Mouse (Mus musculus) gastrocnemius, adult 2 months (tissue): Measurements from ENCODE around the gene Pmm1. TPM values are rescaled to one million over a fixed set of nuclear protein-coding genes. Genes with fewer than 3 reads are reported as not detected.
A peak's percentile ranks its signal among the peaks of the same experiment; 100 is the strongest.
"Not testable (repeated sequence)": the region's sequence is repeated elsewhere in the genome, so short reads cannot be mapped to it uniquely, and the experiment has no call there.

Source experiments
- DNase-seq: peaks from one replicate; pipeline ENCODE4 v3.0.0; 2022
- H3K27ac ChIP-seq: fragments of 200-600 bp; 2 replicates; pipeline ENCODE4 v1.8.1; 2022; ENCODE audit warnings: mild to moderate bottlenecking
- H3K4me3 ChIP-seq: fragments of 200-600 bp; 2 replicates; pipeline ENCODE4 v1.8.1; 2022; ENCODE audit warnings: mild to moderate bottlenecking, moderate library complexity
- CTCF ChIP-seq: fragments of 200-600 bp; IDR thresholded peaks from 2 replicates; pipeline ENCODE4 v1.8.1; 2022; ENCODE audit warnings: antibody characterized with exemption, mild to moderate bottlenecking, moderate library complexity
- intact Hi-C: fragments of 180-260 bp; cut with DNase I; formaldehyde crosslinking; loops from one replicate; pipeline ENCODE4 v1.15.1; 2025
- long read RNA-seq, 2 experiments: library from polyadenylated mRNA; stranded (forward); transcript quantifications; one replicate each; pipeline ENCODE4 v2.0.0; 2021
- total RNA-seq, 2 experiments: library from RNA; stranded (reverse); gene quantifications; 2 replicates each; pipeline ENCODE4 v1.2.3; 2021

Pmm1 gene
- total RNA-seq: 10 to 100 TPM; 16.2 to 17.2 TPM
- long read RNA-seq, experiment 1, transcript Pmm1-201 (8 exons, 1,300 nt): major isoform, 11 of 22 reads
- long read RNA-seq, experiment 1, partial matches to known transcripts: 0 of 22 reads
- long read RNA-seq, experiment 1, other reads (novel, unspliced or antisense): 11 of 22 reads
- long read RNA-seq, experiment 2, transcript Pmm1-201 (8 exons, 1,300 nt): major isoform, 23 of 41 reads
- long read RNA-seq, experiment 2, partial matches to known transcripts: 1 of 41 reads
- long read RNA-seq, experiment 2, other reads (novel, unspliced or antisense): 17 of 41 reads

DNA sequence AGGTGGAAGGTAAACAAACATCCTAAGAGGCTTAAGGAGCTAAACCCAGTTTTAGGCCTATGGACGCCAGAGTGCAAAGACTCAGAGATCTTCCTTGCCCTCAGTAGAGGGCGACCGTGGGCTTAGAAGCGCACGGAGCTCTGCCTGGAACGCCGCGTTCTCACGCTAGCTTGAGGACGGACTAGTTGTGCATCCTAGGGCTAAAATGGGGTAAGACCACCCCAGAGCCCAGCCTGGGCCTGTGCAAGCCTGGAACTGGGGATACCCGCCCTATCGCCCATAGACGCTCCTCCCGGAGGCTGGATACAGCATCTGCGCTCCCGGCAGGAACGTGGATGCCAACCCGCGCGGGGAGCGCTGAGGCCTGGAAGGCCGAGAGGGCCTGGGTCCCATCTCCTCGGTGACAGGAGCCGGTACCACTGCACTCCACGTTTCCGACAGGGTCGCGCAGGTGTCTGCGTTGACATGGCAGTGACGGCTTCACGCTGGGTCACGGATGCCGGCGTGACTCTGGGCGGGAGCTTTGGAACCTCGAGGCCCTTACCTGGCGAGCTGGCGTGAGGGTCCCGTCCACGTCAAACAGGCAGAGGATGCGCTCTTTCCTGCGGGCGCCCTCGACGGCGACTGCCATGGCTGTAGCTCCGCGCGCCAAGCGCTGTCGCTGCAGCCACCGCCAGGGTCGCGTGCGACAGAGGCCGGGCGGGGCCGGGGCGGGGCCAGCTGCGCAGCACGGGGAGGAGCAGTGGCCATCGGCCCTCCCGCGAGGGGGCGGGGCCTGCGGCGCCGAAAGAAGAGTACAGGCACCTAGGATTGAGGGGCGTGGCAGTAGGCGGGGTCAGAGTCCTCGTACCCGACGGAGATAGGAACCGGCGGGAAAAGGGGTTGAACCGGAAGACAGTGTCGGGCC is at the start of gene Pmm1:
Pmm1 (minus strand) TSS at position 760 of the 907 bp plus-strand sequence.
- peak; percentile 100 for DNase-seq
- H3K27ac ChIP-seq: peak within 1 kb of the TSS; percentile 84
- peak within 1 kb of the TSS; percentile 97 for H3K4me3 ChIP-seq
- intact Hi-C loops: loop anchor here (1.0 kb wide), 1 partner anchor 29 kb away; no protein-coding TSS in a partner anchor
- peak; percentile 79 for TF ChIP-seq CTCF

DNA sequence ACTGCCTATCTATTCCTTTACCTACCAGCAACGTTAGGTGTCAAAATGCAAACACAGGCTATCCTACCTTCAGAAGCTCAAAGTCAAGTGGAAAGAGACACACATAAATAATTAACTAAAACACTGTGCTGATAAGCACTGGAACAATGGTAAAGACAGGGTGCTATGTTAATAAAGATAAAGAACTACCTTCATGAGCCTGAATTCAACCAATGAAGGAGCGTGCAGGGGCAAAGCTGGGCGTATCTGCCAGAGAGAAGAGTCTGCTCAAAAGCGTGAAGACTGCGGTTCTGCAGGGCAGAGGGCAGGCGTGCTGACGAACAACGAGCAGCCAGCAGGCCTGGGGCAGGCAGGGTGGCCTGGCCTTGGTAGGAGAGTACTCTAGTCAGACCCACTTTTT is 43.5 kb upstream of the Pmm1 start:
- DNase-seq: no peak
- H3K4me3 ChIP-seq: no peak overlapping the region
- no peak for TF ChIP-seq CTCF
- H3K27ac ChIP-seq: no peak overlapping the region
- intact Hi-C loops: no loop called here

- TF ChIP-seq CTCF: no peak
- H3K27ac ChIP-seq: no peak overlapping the region
- no peak for DNase-seq
- no peak overlapping the region for H3K4me3 ChIP-seq
- intact Hi-C loops: loop anchor here (5.0 kb wide), 1 partner anchor 167 kb away; no protein-coding TSS in a partner anchor
Measured at GRCm38 (mm10) chr15:81993992-81994391, 33.3 kb upstream of the Pmm1 start.

- H3K27ac ChIP-seq: no peak overlapping the region
- no peak overlapping the region for H3K4me3 ChIP-seq
- intact Hi-C loops: loop anchor here (5.0 kb wide), 1 partner anchor 163 kb away; no protein-coding TSS in a partner anchor
- no peak for TF ChIP-seq CTCF
- DNase-seq: no peak
Measured at GRCm38 (mm10) chr15:81990549-81990948, 29.8 kb upstream of the Pmm1 start.

DNA sequence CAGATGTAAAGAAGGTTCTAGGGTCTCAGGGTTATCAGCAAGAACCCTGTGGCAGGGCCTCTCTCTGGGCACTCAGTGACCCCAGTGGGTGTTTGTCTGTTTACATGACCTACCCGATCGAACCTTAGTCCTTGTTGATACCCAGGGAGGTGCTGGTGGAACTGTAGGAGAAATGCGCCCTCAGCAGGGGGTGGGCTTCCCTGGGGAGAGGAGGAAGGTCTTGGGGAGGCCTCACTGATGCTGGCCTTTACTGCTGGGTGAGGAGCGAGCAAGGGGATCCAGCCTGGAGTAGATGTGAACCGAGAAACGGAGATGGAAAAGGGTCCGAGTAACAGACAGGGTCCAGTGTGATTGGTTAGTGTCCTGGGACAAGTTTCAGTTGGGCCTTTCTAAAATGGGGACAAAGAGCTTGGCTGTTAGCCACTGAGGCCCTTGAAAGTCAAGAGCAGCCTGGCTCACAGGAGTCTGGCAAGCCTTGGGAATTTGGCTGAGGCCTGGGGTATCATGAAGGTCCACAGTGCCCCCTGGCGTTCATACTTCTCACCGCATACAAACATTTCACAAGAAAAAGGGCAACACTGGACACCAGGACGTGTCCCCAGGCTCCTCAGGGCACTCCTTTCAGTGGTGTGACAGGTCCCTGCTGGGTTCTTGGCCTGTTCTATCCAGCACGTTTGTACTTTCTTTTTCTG is 28.8 kb upstream of the Pmm1 start:
- TF ChIP-seq CTCF: peak; percentile 87
- no peak overlapping the region for H3K4me3 ChIP-seq
- peak; percentile 91 for DNase-seq
- peak overlapping the region; percentile 61 for H3K27ac ChIP-seq
- intact Hi-C loops: loop anchor here (1.0 to 5.0 kb wide), 2 partner anchors 29 to 162 kb away; partner anchors contain the start of gene Pmm1

DNA sequence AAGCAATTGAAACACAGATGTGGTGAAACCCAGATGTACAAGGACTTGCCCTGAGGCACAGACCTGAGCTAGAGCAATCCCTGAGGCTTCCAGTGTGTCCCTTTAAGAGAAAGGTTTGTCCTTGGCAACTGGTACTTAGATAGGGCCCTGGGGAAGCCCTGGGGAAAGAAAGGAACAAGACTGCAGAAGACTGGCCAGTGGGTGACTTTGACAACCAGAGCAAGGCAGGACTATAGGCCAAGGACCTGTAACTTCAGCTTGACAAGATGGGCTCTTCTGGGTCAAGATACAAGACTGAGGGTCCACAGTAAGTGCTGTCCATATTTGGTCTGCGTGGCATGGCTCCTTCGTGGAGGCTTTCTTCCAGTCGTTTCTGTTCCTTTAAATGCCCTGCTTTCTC is 26.9 kb upstream of the Pmm1 start, which contains the start of gene Xrcc6:
Xrcc6 (plus strand) TSS at position 190 of the 400 bp plus-strand sequence.
- intact Hi-C loops: no loop called here
- Histone ChIP-seq H3K27ac (no peak within 1 kb of the TSS), H3K4me3 (no peak within 1 kb of the TSS)
- no peak for TF ChIP-seq CTCF
- DNase-seq: no peak

GRCm38 (mm10) chr15:81985267-81986161 is 24.8 kb upstream of the Pmm1 start:
- H3K4me3 ChIP-seq: no peak overlapping the region
- TF ChIP-seq CTCF: no peak
- H3K27ac ChIP-seq: no peak overlapping the region
- intact Hi-C loops: no loop called here
- no peak for DNase-seq

DNA sequence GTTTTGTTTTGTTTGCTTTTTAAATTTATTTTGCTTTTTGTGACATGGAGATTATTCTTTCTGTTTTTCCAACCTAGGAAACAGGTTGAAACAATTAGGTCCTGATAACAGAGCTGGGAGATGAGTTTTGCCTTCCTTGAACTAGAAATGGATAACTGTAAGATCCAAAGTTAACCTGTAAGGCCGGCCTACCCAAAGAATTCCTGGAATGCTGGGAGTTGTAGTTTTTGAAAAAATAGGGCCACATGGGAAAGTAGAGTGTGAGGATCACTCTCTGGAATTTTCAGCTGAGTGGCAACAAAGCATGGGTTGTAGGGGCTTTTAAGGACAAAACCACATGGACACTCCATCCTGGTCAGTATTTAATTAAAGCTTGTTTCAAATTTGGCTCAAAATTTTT is 21.4 kb upstream of the Pmm1 start:
- Histone ChIP-seq H3K4me3 (no peak overlapping the region), H3K27ac (no peak overlapping the region)
- no peak for TF ChIP-seq CTCF
- intact Hi-C loops: no loop called here
- DNase-seq: no peak

- Histone ChIP-seq H3K27ac (no peak within 1 kb of the TSS), H3K4me3 (no peak within 1 kb of the TSS)
- intact Hi-C loops: no loop called here
- DNase-seq: no peak
- TF ChIP-seq CTCF: no peak
Measured at GRCm38 (mm10) chr15:81980321-81980720, 19.6 kb upstream of the Pmm1 start, which contains the start of gene 1700029P11Rik. TSS of gene 1700029P11Rik (plus strand) at chr15:81980540.

GRCm38 (mm10) chr15:81975156-81975555 is 14.4 kb upstream of the Pmm1 start:
- H3K4me3 ChIP-seq, DNase-seq, H3K27ac ChIP-seq: not testable (repeated sequence)
- intact Hi-C loops: loop anchor here (5.0 kb wide), 1 partner anchor 412 kb away; no protein-coding TSS in a partner anchor

DNA sequence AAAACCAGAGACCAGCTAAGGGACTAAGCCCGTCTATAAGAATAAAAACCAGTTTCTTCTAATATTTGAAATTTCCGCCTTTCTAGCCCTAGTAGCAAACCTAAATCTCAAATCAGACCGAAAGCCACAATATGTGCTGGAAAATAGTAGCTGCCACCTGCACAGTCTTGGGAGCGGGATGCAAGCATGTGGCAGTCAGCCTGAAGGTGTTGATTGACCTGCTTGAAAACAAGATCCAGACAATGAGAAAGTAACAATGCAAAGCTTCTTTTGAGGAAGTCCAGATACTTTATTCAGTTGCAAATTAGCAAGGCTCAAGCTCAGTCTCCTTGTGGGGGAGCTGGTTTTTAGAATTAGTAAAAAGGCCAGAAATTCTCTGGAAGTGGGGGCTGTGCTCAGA is 9.8 kb upstream of the Pmm1 start:
- H3K27ac ChIP-seq, H3K4me3 ChIP-seq, DNase-seq, intact Hi-C loops: not testable (repeated sequence)

GRCm38 (mm10) chr15:81969635-81970034 is 8.9 kb upstream of the Pmm1 start:
- H3K4me3 ChIP-seq, H3K27ac ChIP-seq, intact Hi-C loops, DNase-seq: not testable (repeated sequence)
